Mouse (Mus musculus) lung, embryonic 14.5 days (tissue): Measurements from ENCODE around the gene Capn13. TPM values are rescaled to one million over a fixed set of nuclear protein-coding genes. Genes with fewer than 3 reads are reported as not detected.

ENCODE experiments used
- ATAC-seq: fragments of 200-750 bp; cut with Nextera tagmentation; 2 replicates; pipeline ENCODE4 v1.8.0; 2017; ENCODE audit warnings: mild to moderate bottlenecking, moderate TSS enrichment, moderate library complexity; ENCODE audit not compliant: insufficient read depth
- DNase-seq: peaks from one replicate; pipeline ENCODE4 v3.0.0-alpha.2; 2015
- H3K27ac ChIP-seq: fragments of 300-500 bp; sonication (generic); 2 replicates; pipeline ENCODE4 v1.5.1; 2014; ENCODE audit warnings: low read depth, mild to moderate bottlenecking, moderate library complexity
- H3K27me3 ChIP-seq: fragments of 300-500 bp; sonication (generic); 2 replicates; pipeline ENCODE4 v1.6.1; 2014; ENCODE audit warnings: low read length, control low read depth; ENCODE audit not compliant: insufficient read depth
- H3K36me3 ChIP-seq: fragments of 300-500 bp; sonication (generic); 2 replicates; pipeline ENCODE4 v1.6.1; 2014; ENCODE audit warnings: control low read depth; ENCODE audit not compliant: insufficient read depth
- H3K4me1 ChIP-seq: fragments of 300-500 bp; sonication (generic); 2 replicates; pipeline ENCODE4 v1.6.1; 2014; ENCODE audit warnings: antibody characterized with exemption, control low read depth; ENCODE audit not compliant: insufficient read depth
- H3K4me2 ChIP-seq: fragments of 300-500 bp; sonication (generic); 2 replicates; pipeline ENCODE4 v1.6.1; 2014; ENCODE audit warnings: mild to moderate bottlenecking
- H3K4me3 ChIP-seq: fragments of 300-500 bp; sonication (generic); 2 replicates; pipeline ENCODE4 v1.5.1; 2014; ENCODE audit warnings: low read depth, low read length
- H3K9ac ChIP-seq: fragments of 300-500 bp; sonication (generic); 2 replicates; pipeline ENCODE4 v1.6.1; 2014
- H3K9me3 ChIP-seq: fragments of 300-500 bp; sonication (generic); 2 replicates; pipeline ENCODE4 v1.6.1; 2016; ENCODE audit warnings: low read depth, low read length, control low read depth
- CTCF ChIP-seq: IDR thresholded peaks from 2 replicates; pipeline ENCODE4 v1.5.1; 2016; ENCODE audit warnings: antibody characterized with exemption, low read depth
- WGBS: fragments of 180-500 bp; shearing (Covaris S2); extraction: QIAGEN DNeasy Blood & Tissue Kit; methylation state at CpG from one replicate; pipeline ENCODE4 v1.1.7; 2014; 5-methylcytosine and 5-hydroxymethylcytosine counted together
- polyA plus RNA-seq: library from polyadenylated mRNA; unstranded; fragments of >200 nt; fragmentation: Nextera tagmentation; extraction: Ambion mirVana; gene quantifications from 2 replicates; pipeline ENCODE4 v1.2.1, GENCODE M21; 2014

The Capn13 gene
- polyA plus RNA-seq, 1 experiment from 2014 or later = not detected

GRCm38 (mm10) chr17:73401272-73401671, 606 bp upstream of the Capn13 start:
- Histone ChIP-seq H3K9me3 (no peaks in the 10 kb centered on the region), H3K9ac (no peak overlapping the region), H3K36me3 (no peaks in the 10 kb centered on the region), H3K4me2 (no peak overlapping the region), H3K4me1 (no peaks in the 10 kb centered on the region), H3K4me3 (no peak overlapping the region), H3K27me3 (no peaks in the 10 kb centered on the region), H3K27ac (no peak overlapping the region)
- no peak for TF ChIP-seq CTCF
- WGBS = 68% methylated on average over 2 of the region's 2 CpGs
- ATAC-seq (no peak), DNase-seq (no peak)

GRCm38 (mm10) chr17:73399136-73399535, 1.5 kb downstream of the Capn13 start:
- Histone ChIP-seq H3K27ac (no peak overlapping the region), H3K4me1 (no peaks in the 10 kb centered on the region), H3K4me2 (no peak overlapping the region), H3K9me3 (no peaks in the 10 kb centered on the region), H3K9ac (no peak overlapping the region), H3K36me3 (no peaks in the 10 kb centered on the region), H3K4me3 (no peak overlapping the region), H3K27me3 (no peaks in the 10 kb centered on the region)
- ATAC-seq (no peak), DNase-seq (no peak)
- no peak for TF ChIP-seq CTCF
- WGBS = 55% methylated on average over 2 of the region's 2 CpGs

- no peaks in the 10 kb centered on the region for H3K36me3 ChIP-seq
- H3K4me2 ChIP-seq = no peak overlapping the region
- no peak overlapping the region for H3K9ac ChIP-seq
- H3K27me3 ChIP-seq = no peaks in the 10 kb centered on the region
- no peak overlapping the region for H3K4me3 ChIP-seq
- H3K27ac ChIP-seq = no peak overlapping the region
- H3K9me3 ChIP-seq = no peaks in the 10 kb centered on the region
- ATAC-seq (no peak), DNase-seq (no peak)
- TF ChIP-seq CTCF = no peak
- 89% methylated on average over 1 of the region's 1 CpGs for WGBS
- no peaks in the 10 kb centered on the region for H3K4me1 ChIP-seq
These were observed 7.3 kb downstream of the Capn13 start for GRCm38 (mm10) chr17:73393361-73393760.

- H3K36me3 ChIP-seq = no peaks in the 10 kb centered on the region
- no peak overlapping the region for H3K4me3 ChIP-seq
- DNase-seq (no peak), ATAC-seq (no peak)
- H3K4me1 ChIP-seq = no peaks in the 10 kb centered on the region
- 81% methylated on average over 4 of the region's 4 CpGs for WGBS
- no peak overlapping the region for H3K27ac ChIP-seq
- no peaks in the 10 kb centered on the region for H3K27me3 ChIP-seq
- H3K9ac ChIP-seq = no peak overlapping the region
- no peak overlapping the region for H3K4me2 ChIP-seq
- H3K9me3 ChIP-seq = no peaks in the 10 kb centered on the region
- TF ChIP-seq CTCF = no peak
These were observed 8.9 kb downstream of the Capn13 start for GRCm38 (mm10) chr17:73391771-73392170.

- Histone ChIP-seq H3K4me3 (no peak overlapping the region), H3K4me1 (no peaks in the 10 kb centered on the region), H3K9ac (no peak overlapping the region), H3K36me3 (no peaks in the 10 kb centered on the region), H3K9me3 (no peaks in the 10 kb centered on the region), H3K4me2 (no peak overlapping the region), H3K27ac (no peak overlapping the region), H3K27me3 (no peaks in the 10 kb centered on the region)
- 73% methylated on average over 7 of the region's 7 CpGs for WGBS
- ATAC-seq (no peak), DNase-seq (no peak)
- no peak for TF ChIP-seq CTCF
These were observed 10.2 kb downstream of the Capn13 start for GRCm38 (mm10) chr17:73390191-73391089.

- WGBS = 64% methylated on average over 3 of the region's 3 CpGs
These were observed 11.3 kb downstream of the Capn13 start for GRCm38 (mm10) chr17:73389336-73389735.

GRCm38 (mm10) chr17:73386581-73386980, 14.1 kb downstream of the Capn13 start:
- no peak for ATAC-seq
- no peak for TF ChIP-seq CTCF
- WGBS = 59% methylated on average over 2 of the region's 2 CpGs
- Histone ChIP-seq H3K4me3 (no peak overlapping the region), H3K9ac (no peak overlapping the region), H3K27me3 (no peaks in the 10 kb centered on the region), H3K4me2 (no peak overlapping the region), H3K36me3 (no peaks in the 10 kb centered on the region), H3K9me3 (no peaks in the 10 kb centered on the region), H3K27ac (no peak overlapping the region), H3K4me1 (no peaks in the 10 kb centered on the region)
- DNase-seq = no peak

More at GRCm38 (mm10) chr17:73389336-73389735, 11.3 kb downstream of the Capn13 start:
- H3K4me2 ChIP-seq = no peak overlapping the region
- DNase-seq (no peak), ATAC-seq (no peak)
- no peaks in the 10 kb centered on the region for H3K9me3 ChIP-seq
- no peak overlapping the region for H3K9ac ChIP-seq
- no peaks in the 10 kb centered on the region for H3K27me3 ChIP-seq
- no peak overlapping the region for H3K27ac ChIP-seq
- no peaks in the 10 kb centered on the region for H3K4me1 ChIP-seq
- no peak overlapping the region for H3K4me3 ChIP-seq
- H3K36me3 ChIP-seq = no peaks in the 10 kb centered on the region
- TF ChIP-seq CTCF = no peak
